Mouse (Mus musculus): ENCODE measurements around the gene Cyp2c50. TPM values are rescaled to one million over a fixed set of nuclear protein-coding genes. Genes with fewer than 3 reads are reported as not detected.

Cyp2c50 gene
- polyA plus RNA-seq (2017; shearing (Covaris generic)): not detected

DNA sequence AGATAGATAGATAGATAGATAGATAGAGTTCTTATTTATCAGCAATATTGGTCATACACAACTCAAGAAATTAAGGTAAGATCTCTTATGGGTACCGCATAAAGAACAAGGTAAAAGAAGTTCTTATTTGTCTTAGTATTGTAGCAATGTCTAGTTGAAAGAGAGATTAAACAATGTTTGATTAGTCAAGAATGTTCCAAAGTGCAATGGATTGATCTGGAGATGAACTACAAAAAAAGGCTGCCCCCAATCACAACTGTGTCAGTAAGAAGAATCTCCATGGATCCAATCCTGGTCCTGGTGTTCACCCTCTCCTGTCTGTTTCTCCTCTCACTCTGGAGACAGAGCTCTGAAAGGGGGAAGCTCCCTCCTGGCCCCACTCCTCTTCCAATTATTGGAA lies at the start of gene Cyp2c50:
TSS of gene Cyp2c50 (plus strand) at position 268 of the 400 bp plus-strand sequence.

DNA sequence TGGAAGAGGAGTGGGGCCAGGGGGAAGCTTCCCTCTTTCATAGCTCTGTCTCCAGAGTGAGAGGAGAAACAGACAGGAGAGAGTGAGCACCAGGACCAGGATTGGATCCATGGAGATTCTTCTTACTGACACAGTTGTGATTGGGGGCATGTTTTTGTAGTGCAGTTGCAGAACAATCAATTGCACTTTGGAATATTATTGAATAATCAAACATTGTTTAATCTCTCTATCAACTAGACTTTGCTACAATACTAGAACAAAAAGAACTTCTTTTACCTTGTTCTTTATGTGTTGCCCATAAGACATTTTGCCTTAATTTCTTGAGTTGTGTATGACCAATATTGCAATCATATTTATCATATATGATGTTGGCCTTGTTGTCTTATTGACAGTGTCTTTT lies 15.8 kb upstream of the Cyp2c50 start, which contains the start of gene Cyp2c54:
TSS of gene Cyp2c54 (minus strand) at position 127 of the 400 bp plus-strand sequence.

Other genes with a start within 250 kb of the Cyp2c50 start
- not detected for gene Cyp2c69, start 202.9 kb upstream of the Cyp2c50 start, polyA plus RNA-seq (2017; shearing (Covaris generic))
- not detected for gene Cyp2c37, start 97.3 kb upstream of the Cyp2c50 start, polyA plus RNA-seq (2017; shearing (Covaris generic))
- not detected for gene Cyp2c54, start 15.9 kb upstream of the Cyp2c50 start, polyA plus RNA-seq (2017; shearing (Covaris generic))
- not detected for gene Cyp2c70, start 97.6 kb downstream of the Cyp2c50 start, polyA plus RNA-seq (2017; shearing (Covaris generic))
- 435 TPM for gene Pdlim1, start 182.2 kb downstream of the Cyp2c50 start, polyA plus RNA-seq (2017; shearing (Covaris generic))

All from naive thymus-derived CD4-positive, alpha-beta T cell, adult 5 months (primary cell).